Mouse (Mus musculus): ENCODE measurements around the gene Coro2a.
"Not testable (repeated sequence)": the region's sequence is repeated elsewhere in the genome, so short reads cannot be mapped to it uniquely, and the experiment has no call there.

The Coro2a gene

DNA sequence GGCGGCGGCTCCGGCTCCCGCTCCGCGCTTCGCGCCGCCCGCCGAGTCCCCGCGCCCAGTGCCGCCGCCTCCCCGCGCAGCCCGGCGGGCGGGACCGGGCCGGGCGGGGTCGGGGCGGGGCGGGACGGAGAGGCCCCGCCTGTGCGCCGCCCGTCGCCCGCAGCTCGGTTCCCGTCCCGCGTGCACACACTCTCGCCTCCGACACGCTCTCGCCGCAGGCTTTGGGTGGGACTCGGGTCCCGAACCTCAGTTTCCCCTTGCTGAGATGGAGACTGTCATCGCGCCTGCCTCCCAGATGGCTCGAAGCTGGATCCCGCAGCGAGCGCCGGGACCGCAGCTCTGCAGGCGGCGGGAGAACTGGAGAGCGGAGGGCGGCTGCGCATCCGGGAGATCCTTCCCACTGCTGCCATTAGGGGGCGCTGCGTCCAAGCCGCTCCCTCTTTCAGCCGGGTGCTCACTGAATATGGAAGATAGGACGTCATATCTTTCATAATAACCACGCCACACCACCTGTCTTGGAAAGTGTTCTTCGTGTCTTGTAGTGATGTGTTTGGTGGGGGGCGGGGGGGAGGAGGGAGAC is at the start of gene Coro2a:
Coro2a (minus strand) TSS at position 359 of the 580 bp plus-strand sequence.
- DNase-seq = peak; percentile 85

DNA sequence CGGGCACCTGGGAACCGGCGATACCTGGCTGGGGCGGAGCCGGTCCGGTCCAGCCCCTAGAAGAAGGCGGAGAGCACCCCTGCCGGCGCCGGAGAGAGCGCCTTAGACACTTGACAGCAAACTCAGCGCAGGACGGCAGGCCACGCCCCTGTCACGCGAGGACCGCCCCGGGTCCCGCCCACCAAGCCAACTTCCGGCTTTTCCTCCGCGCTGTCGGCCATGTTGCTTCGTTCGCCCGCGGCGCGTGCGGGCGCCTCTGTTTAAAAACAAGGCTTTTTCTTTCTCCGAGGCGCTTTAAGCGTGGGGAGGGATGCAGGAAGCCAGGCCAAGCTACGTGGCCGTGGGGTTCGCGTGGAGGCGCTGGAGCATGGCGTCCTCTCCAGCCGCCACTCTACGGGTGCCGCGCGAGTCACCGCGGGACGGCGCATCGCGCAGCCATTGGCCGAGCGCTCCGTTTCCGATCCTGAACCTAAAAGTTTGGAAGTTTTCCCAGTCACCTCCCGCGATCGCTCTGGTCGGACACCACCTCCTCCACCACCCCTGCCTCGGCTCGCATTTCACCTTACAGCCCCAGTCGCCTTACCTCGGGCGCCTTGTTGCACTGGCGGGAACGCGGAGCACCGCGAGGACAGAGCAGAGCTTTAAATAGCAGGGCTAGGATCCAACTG is 48.2 kb upstream of the Coro2a start, which contains the start of gene Tbc1d2:
Tbc1d2 (minus strand) TSS at position 124 of the 668 bp plus-strand sequence.
- peak; percentile 96 for DNase-seq

DNA sequence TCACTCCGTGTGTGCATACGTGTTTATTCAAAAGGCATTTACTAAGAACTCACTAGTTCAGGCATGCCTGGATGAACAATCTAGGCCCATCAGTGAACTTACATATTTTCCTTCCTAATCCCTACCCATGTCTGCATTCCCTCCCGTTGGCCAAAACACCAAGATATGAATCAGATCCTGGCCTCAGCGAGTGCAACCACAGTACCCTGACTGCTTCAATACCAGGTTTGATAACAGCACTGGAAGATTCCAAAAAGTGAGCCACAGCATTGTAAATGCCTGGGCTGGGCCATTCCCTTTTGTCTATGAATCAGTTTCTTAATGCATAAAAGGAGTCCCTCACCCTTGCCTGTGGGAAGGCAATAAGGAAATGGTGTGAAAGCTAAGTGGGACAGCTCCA is 47.2 kb upstream of the Coro2a start:
- DNase-seq = no peak

DNA sequence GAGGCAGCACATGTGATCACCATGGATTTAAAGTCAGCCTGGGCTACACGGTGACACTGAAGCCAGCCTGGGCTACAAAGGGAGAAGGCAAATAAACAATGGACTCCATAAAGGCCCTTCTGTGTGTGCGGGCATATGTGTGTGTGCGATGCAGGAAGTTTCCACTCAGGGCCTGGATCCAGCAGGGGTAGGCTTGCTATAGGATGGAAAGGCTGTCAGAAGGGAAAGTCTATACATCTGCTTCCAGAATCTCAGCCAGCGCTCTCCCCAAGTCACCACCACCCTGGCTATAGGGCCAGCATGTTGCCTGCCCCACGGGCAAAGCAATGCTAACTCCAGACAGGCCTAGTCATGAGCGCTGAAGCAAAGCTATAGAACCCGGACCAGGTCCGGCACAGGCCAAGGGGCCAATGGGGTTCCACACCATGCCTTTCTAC is 41.7 kb upstream of the Coro2a start:
- no peak for DNase-seq

DNA sequence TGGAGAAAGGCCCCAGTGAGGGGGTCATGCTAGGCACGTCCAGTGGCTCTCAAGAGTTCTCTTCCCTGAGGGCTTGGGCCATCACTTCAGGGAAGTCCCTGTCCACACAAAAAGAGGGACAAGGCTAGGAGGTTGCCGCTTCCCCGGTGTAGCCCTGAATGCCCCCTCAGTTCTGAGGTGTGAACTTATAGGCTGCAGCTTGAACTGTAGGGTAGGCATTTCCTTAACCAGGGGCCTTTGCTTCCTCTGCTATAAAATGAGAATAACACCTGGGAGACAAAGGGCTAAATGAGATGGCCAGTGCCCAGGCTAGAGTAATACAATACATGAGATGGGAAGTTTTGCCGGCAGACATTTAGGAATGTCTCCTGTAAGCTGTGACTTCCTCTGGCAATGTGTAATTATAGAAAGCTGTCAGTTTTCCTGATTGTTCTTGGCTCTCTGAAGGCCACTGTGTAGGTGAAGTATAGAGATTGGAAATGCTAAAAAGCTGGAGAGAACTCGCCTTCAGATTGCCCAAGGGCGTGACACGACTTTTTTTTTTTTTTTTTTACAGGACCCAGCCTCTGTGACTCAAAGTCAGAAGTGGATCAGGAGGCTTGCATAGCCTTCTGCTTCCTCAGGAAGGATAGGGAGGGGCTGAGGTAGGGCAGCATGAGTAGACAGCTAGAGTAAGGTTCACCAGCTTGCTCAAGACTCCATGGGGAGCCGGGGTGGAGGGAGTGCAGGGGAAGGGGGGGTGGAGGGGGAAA is 41.1 kb upstream of the Coro2a start:
- peak; percentile 64 for DNase-seq

DNA sequence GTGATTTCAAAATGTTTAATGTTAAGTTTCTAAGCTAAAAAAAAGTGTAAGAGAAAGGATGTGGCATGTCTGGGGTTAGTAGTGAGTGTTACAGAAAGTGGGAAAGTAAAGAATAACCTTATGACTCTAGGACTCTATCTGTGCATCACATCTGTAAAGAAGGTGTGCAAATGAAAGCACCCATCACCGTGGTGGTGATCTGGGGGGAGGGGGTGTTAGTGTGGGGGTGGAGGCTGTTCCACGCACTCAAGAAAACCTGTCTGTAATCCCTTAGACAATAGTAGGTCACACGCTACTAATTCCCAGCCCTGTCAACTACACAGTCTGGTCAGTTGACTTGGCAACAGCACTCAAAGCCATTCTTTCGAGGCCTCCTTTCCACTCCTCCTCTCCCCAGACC is 39.3 kb upstream of the Coro2a start:
- no peak for DNase-seq

DNA sequence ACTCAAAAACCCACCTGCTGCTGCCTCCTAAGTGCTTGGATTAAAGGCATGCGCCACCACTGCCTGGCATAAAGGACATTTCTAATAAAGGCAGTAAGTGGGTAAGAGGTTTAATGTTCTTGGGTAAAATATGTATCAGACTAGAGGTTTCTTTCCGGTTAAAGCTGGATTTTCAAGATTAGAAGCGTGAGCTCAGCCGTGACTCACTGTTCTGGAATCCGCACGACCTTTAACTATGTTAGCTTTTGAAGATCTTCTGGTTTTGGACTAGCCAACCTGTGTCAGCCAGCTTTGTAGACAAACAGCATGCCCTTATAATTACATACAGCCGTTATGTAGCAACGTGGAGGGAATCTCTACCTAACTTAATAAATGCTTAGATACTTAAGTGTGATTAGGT is 37.9 kb upstream of the Coro2a start:
- no peak for DNase-seq

DNA sequence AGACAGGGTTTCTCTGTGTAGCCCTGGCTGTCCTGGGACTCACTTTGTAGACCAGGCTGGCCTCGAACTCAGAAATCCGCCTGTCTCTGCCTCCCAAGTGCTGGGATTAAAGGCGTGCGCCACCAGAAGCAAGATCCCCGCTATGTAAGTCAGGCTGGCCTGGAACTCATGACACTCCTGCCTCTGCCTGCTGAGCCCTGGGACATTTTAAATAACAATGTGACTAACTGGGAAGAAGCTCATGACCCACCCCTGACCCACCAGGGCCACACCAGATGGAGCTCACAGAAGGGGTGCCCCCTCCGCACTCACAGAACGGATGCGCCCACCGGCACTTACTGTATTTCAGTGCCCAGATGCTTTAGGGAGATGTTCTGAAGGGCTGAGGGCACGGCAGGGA is 35.2 kb upstream of the Coro2a start:
- DNase-seq = not testable (repeated sequence)

DNA sequence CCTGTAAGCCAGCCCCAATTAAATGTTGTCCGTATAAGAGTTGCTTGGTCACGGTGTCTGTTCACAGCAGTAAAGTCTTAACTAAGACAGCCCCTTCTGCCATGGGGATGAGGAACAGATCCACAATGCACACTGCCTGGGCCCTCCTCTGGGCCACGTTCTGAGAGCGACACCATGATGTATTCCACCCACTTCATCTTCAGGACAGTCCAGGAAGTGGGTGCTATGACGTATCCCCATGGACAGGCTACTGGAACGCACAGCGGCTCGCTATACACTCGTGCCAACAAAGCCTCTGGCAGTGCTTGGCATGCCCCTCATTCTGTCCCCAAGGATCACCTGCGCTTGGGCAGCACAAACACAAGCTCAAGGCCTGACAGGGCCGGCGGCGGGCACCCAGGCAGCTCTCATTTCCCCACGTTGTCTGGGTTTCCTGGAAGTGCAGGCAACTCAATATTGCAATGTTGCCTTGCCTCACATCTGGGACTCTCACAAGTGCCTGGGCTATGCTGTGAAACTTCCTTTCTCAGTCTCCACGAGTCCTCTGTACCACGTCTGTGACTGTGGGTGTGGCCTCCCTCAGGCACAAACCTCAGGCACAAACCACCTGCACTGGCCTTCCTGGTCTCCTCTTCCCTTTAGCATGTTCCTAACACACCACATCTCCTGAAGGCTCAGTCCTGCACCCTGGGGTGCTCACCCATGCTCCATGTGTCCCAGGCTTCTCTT is 33.9 kb upstream of the Coro2a start:
- no peak for DNase-seq

DNA sequence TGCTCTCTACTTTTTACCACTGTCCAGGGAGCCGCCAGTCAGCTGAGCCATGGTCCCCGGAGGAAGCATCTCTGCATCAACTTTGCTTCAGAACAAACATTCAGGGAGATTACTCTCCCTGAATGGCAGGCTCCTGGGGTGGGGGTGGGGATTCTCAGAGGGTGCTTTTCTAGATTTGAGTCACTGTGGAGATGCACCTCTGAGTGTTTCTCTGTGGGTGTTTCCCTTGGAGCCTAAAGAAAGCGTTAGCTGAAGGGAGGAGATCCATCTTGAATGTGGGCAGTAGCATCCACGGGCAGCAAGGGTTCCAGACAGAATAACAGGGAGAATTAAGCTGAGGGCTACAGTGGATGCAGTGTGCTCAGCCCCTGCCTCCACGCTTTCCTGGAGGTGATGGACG is 32.9 kb upstream of the Coro2a start:
- no peak for DNase-seq

DNA sequence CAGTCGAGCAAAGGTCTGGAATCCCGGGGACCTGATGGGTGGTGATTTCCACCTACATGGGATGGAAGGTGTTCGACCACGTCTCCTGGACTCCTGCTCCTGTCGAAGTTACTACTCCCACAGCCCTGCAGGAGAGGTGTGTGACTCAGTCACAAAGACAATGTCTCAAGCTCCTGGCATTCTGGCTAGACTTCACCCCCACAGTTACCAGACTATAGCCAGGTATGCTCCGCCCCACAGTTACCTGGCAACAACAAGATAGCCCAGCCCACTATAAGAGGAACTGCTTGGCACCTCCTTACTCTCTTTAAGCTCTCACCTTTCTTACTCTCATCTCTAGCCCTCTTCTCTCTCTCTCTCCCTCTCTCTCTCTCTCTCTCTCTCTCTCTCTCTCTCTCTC is 31.6 kb upstream of the Coro2a start:
- DNase-seq = not testable (repeated sequence)

DNA sequence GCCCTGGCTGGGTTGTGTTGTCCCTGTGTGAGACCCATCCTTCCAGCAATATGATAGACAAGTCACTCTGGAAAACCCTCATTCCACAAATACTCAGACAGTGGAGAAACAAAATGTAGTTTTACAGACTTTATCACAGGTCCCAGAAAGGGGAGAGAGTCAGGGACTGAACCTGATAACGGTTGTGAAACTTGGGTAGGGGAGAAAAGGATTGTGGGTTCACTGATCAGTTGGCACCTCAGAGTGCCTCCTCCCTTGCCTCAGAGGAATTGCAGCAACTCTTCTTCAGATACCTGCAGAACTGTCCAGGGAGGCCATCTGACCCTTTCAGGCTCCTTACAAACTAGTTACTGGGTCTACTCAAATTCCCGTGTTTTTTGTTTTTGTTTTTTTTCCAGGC is 30.5 kb upstream of the Coro2a start:
- DNase-seq = no peak

DNA sequence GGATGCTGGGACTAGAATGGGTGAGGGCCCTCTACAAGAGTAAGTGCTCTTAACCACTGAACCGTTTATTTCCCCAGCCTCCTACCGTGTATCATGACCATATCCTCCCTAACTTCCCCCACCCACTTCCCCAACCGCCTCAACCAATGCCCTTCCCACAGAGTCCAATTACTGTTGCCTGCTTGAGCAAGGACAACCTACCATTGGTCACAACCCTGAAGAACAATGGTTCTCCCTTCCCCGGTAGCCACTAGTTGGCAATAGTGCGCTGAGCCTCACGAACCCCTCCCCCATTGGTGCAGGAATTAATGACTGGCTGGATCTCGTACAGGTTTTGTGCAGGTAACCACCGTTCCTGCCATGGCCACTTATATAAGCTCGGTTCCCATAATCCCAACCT is 28.4 kb upstream of the Coro2a start:
- peak; percentile 45 for DNase-seq

DNA sequence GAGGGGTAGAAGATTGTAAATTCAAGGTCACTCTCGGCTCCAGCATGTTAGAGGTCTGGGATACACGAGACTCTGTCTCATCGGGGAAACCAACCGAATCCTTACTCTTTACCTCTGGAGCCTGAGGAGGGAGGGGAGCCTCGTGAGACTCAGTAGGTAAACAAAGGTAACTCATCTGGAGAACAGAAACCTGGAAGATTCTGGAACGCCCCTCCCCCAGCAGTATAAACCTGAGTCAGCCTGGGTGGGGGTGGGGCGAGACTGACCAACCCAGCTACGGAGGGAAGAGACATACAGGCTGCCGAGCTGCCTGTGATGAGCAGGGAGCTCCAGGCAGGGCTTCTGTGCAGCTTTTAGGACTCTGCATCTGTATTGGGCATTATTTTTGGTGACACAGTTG is 26.9 kb upstream of the Coro2a start:
- no peak for DNase-seq

DNA sequence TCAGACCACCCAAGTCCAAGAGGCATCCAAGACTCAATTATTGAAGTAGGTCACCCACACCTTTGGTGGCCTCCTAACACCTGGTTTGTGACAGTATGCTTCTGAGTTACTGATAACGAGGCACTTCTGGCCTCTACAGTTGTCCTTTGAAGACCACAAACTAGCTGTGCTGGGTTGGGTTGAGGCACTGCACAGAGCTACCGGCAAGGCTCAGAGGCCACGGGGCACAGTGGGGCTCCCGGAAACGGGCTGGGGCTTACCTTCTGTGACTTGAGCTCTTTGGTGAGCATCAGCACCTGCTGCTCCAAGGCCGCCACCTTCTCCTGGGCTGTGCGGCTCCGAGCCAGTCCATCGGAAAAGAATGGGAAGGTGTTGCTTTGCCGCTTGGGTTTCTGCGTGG is 26.1 kb upstream of the Coro2a start:
- DNase-seq = no peak

DNA sequence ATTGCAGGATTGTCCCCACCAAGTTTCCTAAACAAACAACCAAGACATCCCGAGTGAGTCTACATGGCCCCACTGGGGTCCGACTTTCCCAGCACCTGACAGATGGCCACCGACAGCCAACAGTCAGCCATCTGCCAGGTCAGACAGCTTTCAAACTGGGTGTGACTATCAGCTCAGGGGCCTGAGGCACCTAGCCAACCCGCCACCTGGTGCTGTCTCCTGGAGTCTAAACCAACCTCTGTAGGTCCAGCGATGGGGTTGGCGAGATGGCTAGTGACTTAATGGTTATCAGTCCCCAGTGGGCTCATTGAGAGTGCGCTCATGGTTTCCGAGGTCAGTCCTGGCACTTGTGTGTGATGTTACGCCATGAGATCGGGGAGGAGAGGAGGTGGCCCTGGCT is 23.1 kb upstream of the Coro2a start:
- DNase-seq = no peak

DNA sequence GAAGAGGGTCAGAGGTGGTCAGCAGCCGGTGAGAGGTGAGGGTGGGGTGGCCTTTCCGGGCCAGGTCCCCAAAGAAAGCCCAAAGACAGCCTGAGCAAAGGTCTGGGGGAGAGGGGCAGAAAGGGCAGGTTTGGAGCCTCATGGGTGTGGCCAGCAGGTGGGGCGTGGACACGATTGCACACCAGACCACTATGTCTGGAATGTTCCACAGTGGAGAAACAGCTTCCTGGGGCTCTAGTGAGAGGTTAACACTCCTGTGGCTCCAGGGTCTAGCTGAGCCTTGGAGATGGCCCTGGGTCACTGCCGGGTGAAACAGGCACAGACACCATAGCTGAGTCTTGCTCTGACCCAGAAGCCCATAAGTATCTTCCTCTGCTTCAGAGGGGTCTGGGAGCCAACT is 21.0 kb upstream of the Coro2a start:
- peak; percentile 47 for DNase-seq

DNA sequence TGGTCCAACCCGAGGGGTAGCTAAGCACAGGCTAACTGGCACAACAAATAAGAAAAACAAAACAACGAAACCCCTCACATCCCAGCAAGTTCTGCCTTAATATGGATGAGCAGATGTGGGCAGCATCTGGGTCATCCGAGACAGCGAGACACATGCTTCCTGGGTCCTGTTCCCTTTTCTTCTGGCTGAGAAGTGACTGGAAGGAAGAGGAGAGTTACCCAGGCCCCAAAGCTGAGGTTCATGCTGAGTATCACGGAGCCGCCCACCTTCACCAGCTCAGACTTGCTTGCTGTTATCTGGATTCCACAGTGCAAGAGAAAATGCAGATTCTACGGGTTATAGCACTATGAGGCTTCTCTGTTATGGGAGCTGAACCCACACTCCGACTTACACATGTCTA is 18.9 kb upstream of the Coro2a start:
- no peak for DNase-seq

DNA sequence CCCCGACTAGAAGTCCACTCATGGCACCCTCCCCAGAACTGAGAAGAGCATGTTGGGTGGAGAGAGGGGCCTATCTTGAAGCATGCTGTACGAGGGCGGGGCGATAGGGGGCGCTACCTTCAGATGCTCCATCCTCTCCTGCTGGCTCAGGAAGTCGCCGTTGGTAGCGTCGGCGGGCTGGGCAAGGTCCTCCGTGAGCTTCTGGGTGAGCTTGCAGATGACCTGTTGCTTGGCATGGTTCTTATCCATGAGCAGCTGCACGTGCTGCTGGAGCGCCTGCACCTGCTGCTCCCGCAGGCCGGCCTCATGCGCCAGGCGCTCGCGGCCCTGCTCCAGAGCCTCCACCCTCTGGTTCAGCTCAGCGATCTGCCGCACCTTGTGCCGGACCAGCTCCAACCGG is 18.3 kb upstream of the Coro2a start:
- no peak for DNase-seq

DNA sequence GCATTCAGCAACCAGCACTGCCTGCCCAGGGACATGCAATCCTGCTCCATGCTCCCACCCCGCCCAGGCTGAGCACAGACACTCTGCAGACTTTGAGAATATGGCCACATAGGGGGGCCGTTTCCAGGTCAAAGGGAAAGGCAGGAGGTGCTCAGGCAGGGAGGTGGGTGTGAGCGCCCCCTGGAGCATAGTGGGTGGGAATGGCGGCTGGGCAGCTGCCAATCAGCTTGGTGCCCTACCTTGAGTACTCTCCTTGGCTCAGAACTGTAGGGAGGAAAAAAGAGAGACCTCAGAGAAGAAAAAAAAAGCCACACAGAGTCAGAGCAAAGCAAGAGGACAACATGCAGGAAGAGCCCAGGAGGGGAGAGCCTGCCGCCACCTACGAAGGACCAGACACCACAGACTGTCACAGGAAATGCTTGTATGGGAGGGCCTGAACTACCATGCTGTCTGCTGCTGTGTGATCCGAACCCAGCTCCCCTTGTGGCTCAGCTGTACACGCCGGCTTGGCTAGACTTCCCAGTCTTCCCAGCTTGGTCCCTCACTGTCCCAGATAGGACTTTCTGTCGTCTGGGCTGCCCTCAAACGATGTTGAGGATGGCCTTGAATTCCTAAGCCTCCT is 16.3 kb upstream of the Coro2a start:
- no peak for DNase-seq

DNA sequence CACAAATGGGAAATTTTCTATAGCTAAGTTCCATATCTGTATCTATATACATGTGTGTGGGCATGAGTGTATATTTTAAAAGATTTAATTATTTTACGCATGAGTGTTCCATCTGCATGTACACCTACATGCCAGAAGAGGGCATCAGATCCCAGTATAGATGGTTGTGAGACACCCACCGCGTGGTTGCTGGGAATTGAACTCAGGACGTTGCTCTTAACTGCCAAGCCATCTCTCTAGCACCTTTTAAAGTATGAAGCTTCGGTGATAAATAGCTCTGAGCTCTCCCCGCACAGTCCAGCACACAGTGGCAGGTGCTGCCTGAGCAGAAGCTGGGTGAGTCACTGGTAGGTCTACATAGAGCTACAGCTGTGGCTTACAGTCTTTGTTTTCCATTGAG is 15.4 kb upstream of the Coro2a start:
- no peak for DNase-seq

DNA sequence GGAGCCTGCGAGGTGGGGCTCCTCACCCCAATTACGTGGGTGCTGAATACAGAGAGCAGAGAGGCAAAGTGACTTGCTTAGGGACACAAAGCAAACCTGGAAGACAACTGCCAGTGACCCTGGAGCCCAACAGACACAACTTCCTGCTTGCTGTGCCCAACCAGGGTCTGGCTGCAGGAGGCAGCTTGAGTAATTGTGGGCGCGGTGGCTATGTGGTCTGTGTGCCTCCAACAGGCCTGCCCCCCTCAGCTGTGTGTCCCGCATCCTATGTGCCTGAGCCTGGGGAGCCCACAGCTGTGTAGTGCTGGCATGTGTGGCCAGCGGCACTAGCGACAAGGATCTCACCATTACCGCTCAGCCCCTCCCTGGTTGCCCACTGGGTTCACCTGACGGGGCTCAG is 12.6 kb upstream of the Coro2a start:
- DNase-seq = no peak

DNA sequence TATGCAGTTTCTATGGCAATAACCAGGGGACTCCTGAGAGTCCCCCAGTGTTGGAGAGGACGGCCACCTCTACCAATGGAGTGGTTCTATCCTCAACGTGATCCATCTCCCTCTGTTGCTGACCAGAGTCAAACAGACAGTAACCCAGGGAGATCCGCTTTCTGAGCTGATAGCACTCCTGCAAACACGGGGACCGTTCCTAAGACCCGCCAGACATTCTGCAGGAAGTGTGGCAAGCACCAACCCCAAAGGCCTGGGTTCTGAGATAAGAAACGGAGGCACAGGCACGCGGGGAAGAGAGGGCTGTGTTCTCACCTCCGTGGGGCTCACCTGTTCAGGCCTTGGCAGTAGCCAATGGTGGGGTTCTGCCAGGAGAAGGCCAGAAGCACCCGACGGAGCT is 11.6 kb upstream of the Coro2a start:
- DNase-seq = no peak

All from lung, postnatal 10 days (tissue).